Mouse (Mus musculus): ENCODE results near the gene Gm14419.
"Not testable (repeated sequence)": the region's sequence is repeated elsewhere in the genome, so short reads cannot be mapped to it uniquely, and the experiment has no call there.

Gm14419 gene

GRCm38 (mm10) chr2:177000656-177001055, at the start of gene Gm14419:
Gm14419 (plus strand) TSS chr2:177000956.
- not testable (repeated sequence) for DNase-seq (ENCODE audit: extremely low read depth, low read depth, low spot score)
